Mouse (Mus musculus) megakaryocyte-erythroid progenitor cell, adult 5-6 weeks (primary cell): ENCODE results near the gene Ruvbl2. TPM values are rescaled to one million over a fixed set of nuclear protein-coding genes. Genes with fewer than 3 reads are reported as not detected.

Experiments
- ATAC-seq: replicated peaks from 2 replicates; pipeline ENCODE4 v1.8.0; 2016; ENCODE audit warnings: mild to moderate bottlenecking, inconsistent platforms; ENCODE audit not compliant: severe bottlenecking, poor library complexity, low FRiP score, low TSS enrichment
- total RNA-seq, 2 experiments: library from RNA; stranded (forward) in 1 of 2; stranded (reverse) in 1 of 2; fragments of 200-1000, 215-1000 nt in 1 of 2; fragments of >200 nt in 1 of 2; fragmentation: Nextera tagmentation in 1 of 2; gene quantifications; 2 replicates each; pipeline ENCODE4 v1.2.3; 2014 to 2017

Gene Ruvbl2
- total RNA-seq, 2 experiments from 2014 or later, result 179 to 236 TPM

GRCm38 (mm10) chr7:45436444-45436843 lies 1.5 kb downstream of the Ruvbl2 start:
- no peak for ATAC-seq

DNA sequence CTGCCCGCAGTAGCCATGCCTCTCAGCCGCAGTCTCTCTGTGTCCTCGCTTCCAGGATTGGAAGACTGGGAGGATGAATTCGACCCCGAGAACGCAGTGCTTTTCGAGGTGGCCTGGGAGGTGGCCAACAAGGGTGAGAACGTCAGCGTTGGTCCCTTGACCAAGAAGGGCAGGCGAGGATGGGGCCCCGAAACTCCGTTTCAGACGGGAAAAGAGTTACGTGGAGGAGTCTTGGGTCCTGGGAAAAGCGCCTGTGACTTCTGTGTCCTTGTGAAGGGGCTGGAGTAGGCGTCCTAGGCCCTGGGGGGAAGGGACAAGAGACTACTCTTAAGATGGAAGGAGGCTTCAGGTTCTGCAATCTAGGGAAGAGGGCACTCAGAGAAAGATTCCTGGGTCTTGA lies 2.9 kb downstream of the Ruvbl2 start:
- no peak for ATAC-seq

DNA sequence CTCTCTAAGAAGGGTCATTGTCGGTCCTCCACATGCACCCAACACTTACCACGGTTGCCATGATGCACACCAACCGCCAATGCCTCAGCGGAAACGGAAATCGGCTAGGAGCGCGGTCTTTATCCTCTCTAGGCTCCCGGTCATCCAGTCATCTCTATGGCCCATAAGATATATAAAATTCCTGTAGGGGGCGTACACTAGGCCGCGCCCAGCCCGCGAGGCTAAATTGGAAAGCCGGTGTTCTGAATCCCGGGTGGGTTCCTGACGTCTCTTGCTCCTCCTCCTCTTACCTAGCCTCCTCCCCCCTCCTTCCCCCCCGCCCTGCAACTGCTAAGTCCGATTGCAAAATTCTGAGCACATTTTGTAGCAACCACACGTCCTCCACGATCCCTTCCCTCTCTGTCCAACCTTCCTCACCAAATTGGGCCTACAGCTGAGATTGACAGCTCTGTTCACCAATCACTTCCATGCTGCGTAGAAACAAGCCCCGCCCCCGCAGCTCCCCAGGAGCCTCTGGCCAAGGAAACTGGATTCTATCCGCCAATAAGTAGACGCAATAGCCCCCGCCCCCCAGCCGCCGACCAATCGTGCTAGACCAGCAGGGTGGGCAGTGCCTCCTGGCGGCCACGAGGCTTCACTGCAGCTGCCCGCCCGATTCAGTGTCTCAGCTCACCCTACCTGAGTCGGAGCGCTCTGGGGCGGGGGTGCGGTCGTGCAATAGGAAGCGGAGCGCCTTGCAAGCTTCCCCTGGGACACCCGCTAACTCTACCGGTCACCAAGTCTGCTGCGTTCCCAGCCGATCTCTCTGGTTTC lies 3.5 kb downstream of the Ruvbl2 start, which contains the start of gene Gys1:
Gene Gys1, plus strand, starts transcription at position 642 of the 813 bp plus-strand sequence.
- peak; percentile 88 for ATAC-seq

DNA sequence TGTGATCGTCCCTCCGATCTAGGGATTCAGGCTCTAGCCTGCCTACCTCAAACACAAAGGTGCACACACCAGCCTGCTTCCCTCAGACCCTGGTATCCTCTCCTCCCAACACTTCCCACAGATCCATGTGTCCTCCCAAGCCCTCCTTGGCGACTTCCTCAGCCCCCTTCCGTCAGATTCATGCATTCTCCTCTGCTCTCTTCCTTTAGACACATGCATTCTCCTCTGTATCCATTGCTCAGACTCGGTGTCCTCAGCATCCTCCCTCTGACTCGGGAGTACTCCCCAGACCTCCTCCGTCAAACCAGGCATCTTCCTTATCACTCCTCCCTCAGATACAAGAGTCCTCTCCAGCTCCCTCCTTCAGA lies 4.1 kb downstream of the Ruvbl2 start:
- ATAC-seq, result no peak

DNA sequence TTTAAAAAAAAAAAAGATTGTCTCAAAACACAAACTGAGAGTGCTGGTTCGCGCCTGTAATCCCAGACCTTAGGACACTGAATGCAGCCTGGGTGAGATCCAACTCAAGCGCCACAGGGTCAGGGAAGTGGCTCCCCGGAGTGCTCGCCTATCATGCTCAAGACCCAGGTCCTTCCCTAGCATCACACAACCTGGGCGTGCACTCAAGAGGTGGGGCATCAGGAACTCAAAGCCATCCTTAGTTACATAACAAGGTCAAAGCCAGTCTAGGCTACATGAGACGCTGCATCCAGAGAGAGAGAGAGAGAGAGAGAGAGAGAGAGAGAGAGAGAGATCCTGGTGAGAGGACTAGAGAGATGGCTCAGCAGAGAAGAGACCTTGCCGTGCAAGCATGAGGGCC lies 11.3 kb downstream of the Ruvbl2 start:
- no peak for ATAC-seq

DNA sequence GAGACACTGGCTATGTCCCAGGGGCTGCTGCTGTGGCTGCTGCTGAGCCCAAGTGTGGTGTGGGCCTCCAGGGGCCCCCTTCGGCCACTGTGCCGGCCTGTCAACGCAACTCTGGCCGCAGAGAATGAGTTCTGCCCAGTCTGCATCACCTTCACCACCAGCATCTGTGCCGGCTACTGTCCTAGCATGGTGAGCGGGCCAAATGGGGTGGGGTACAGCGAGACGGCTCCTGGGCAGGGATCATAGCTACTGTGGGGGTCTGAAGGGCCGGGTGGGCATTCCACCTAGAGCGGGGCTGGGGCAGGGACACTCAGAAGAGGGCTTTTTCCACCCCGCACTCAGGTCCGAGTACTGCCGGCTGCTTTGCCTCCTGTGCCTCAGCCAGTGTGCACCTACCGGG lies 16.7 kb downstream of the Ruvbl2 start:
- no peak for ATAC-seq

DNA sequence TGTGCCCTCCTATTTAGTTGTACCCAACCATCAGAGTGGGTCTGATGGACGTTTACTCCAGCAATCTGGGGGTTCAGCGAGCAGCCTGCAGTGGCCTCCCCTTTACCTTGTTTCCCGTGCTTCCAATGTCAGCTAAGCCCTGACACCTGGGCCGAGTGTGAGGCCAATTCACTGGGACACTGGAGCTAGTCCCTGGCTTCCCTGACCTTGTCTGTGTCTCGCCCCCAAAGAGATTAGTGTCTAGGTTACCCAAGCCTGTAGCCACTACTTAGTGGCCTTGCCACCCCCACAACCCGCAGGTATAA lies 17.3 kb downstream of the Ruvbl2 start, which contains the start of gene Lhb:
Gene Lhb, plus strand, starts transcription at position 206 of the 305 bp plus-strand sequence.
- no peak for ATAC-seq

DNA sequence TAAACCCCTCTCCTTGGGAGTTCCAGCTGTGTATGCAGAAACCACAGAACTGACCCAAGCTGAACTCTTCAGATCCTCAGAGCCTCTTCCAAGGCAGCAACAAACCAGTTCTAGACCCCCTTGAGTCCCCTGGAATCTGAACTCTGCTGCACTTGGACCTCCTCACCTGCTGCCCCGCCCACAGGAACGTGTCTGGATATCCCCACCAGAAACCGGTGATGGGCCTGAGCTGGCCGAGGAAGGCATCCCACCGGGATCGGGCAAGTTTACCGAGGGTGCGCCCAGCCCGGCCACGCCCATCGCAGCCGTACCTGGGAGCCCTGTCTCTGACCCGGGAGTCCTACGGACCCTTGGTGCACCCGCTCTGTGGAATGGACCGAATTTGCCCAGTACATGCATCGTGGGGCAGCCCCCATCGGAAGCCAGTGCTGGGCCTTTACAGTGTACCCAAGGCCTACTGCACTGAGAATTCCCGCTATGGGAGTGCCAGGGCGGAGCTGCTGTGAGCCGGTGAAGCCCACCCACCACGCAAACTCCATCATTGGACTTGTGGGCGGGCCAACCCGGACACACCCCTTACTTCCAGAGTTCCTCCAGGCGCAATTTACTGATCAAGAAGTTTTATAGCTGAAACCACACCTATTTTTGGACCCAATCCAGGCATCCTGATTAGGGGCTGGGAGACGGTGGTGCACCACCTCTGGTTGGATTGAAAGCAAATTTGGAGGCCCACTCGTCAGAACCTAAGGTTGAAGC lies 17.9 kb downstream of the Ruvbl2 start:
- ATAC-seq, result no peak

DNA sequence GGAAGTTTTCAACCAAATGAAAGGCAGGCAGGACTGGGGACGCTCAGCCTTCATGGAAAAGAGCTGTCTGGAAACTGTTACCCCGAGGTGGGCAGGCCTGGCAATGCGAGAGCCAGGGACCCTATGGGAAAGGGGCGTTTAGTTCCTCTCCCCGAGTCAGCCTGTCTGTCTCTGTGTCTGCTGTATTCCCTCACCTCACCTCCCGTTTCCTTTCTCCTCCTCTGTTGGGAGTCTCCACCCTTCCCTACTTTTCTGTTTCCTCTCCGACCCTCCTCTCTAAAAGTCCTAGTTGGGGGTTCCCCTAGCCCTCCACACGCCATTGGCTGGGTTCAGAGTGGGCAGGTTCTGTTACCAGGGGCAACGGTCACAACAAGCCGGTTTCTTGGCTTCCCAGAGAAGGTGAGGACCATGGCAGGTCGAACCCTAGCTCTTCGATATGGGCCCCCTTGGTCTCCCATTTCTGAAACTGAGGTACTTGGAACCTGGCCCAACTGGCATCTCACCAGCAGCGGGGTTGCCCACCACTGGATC lies 19.9 kb downstream of the Ruvbl2 start:
- no peak for ATAC-seq

DNA sequence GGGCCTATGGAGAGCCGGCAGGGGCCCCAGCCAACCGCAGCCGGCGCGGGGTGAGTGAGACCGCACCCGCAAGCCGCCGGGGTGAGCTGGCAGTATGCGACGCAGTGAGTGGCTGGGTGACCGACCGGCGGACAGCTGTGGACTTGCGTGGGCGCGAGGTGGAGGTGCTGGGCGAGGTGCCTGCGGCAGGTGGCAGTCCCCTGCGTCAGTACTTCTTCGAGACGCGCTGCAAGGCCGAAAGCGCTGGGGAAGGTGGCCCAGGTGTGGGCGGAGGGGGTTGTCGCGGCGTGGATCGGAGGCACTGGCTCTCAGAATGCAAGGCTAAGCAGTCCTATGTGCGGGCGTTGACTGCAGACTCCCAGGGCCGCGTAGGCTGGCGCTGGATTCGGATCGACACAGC lies 22.3 kb downstream of the Ruvbl2 start:
- no peak for ATAC-seq

DNA sequence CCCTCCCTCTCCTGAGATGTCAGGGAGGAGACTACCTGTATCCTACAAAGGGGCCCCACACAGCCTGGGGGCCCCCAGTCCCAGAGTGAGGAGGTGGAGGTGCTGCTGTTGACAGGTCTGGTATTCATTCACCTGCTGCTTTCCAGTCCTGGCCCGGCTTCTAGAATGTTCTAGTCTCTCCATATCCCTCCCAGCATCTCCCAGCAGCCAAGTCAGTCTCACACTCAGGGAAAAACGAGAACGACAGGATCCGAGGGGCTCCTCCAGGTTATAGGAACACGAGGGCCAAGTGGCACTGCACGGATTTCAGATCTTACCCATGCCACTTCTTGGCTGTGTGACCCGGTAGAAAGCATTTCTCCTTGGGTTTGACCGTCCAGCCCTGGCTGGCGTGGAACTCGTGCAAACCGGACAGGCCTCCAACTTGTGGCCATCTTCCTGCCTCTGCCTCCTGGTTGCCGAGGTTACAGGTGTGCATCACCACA lies 23.1 kb downstream of the Ruvbl2 start:
- ATAC-seq, result no peak

GRCm38 (mm10) chr7:45413864-45414739 lies 23.8 kb downstream of the Ruvbl2 start:
- peak; percentile 23; the same call in 1 of the 2 replicates for ATAC-seq

DNA sequence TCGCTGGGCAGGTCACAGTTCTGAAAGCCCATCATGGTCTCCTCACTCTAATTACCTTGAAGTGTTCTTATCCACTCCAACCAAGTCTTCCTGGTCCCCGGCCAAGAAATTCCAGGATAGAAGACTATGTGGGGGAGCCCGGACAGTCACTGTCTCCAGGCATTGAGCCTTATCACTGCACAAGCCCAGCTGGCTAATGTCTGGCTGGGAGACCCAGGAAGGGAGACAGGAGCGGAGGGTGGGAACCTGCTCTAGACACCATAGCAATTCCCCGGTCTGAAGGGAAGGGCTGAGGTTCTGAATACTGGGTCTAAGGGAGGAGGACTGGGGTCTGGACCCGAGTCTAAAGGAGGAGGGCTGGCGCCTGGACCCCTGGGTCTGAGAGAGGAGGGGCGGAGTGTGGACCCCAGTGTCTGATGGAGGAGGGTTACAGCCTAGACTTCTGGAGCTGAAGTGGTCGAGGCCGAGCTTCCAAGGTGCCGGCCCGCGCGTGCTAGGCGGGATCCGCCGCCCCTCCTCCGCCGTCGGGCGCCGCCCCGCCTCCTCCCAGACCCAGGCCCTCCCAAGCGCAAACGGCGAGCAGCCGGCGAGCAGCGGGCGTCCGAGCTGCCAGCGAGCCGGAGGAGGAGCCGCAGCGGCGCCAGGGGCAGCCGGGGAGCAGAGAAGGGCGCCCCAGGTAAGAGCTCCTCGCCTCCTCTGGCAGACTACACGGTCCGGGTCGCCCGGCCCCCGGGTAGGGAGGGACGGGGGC lies 24.6 kb downstream of the Ruvbl2 start, which contains the start of gene Ntf5:
Gene Ntf5, plus strand, starts transcription at position 583 of the 751 bp plus-strand sequence.
- ATAC-seq, result no peak

GRCm38 (mm10) chr7:45412421-45412820 lies 25.5 kb downstream of the Ruvbl2 start:
- no peak for ATAC-seq

- no peak for ATAC-seq
Measured at GRCm38 (mm10) chr7:45409497-45410163, 28.3 kb downstream of the Ruvbl2 start.

GRCm38 (mm10) chr7:45408949-45409348 lies 28.9 kb downstream of the Ruvbl2 start:
- no peak for ATAC-seq

- no peak for ATAC-seq
Measured at GRCm38 (mm10) chr7:45408351-45408750, 29.5 kb downstream of the Ruvbl2 start.

DNA sequence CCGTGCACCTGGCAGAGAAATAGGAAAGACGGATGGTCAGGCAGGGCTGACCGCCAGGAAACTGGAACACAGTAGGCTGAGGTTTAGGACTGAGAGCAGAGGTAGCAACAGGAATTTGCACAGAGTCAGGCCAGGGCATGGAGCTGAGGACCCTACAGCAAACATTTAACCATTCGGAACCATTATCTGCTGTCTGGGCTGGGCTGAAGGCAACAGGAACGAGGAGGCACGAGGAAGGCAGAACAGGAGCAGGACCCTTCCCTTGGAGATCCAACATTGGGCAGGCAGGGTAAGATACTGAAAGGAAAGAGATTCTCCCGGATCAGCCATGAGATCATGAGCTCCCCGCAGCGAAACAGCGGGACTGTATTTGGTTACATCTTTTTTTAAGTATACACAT lies 30.1 kb downstream of the Ruvbl2 start:
- ATAC-seq, result no peak
